Mouse (Mus musculus) granulocyte monocyte progenitor cell, adult 5-6 weeks (primary cell): Measurements from ENCODE around the gene Gramd1b. TPM values are rescaled to one million over a fixed set of nuclear protein-coding genes. Genes with fewer than 3 reads are reported as not detected.
"Not testable (repeated sequence)": the region's sequence is repeated elsewhere in the genome, so short reads cannot be mapped to it uniquely, and the experiment has no call there.

Experiments used
- ATAC-seq: replicated peaks from 2 replicates; pipeline ENCODE4 v1.8.0; 2016; ENCODE audit warnings: mild to moderate bottlenecking, moderate TSS enrichment, inconsistent platforms; ENCODE audit not compliant: poor library complexity, severe bottlenecking
- total RNA-seq, 2 experiments: library from RNA; stranded (forward) in 1 of 2; stranded (reverse) in 1 of 2; fragments of 200-712, 200-1000 nt in 1 of 2; fragments of >200 nt in 1 of 2; fragmentation: Nextera tagmentation in 1 of 2; gene quantifications; 2 replicates each; pipeline ENCODE4 v1.2.3; 2014 to 2017

The Gramd1b gene
- total RNA-seq, 2 experiments from 2014 or later: 5.3 to 25.8 TPM

DNA sequence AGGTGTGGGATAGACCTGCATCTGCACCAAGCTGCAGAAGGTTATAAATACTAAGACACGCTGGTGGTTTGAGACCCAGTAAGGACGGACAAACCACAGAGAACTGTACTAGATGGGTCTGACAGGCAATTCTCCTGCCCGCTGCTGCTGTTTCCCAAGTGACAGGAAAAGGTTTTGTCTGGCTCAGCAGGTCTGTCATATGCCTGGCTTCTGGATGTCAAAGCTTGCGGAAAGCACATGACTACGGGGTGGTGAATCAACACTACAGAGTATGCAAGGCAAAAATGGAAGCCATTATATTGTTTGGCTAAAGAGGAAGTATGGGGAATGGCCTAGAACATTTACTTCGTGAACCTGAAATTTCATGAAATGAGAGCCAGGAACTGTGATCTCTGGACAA is 10.1 kb downstream of the Gramd1b start:
- ATAC-seq: peak; percentile 61

DNA sequence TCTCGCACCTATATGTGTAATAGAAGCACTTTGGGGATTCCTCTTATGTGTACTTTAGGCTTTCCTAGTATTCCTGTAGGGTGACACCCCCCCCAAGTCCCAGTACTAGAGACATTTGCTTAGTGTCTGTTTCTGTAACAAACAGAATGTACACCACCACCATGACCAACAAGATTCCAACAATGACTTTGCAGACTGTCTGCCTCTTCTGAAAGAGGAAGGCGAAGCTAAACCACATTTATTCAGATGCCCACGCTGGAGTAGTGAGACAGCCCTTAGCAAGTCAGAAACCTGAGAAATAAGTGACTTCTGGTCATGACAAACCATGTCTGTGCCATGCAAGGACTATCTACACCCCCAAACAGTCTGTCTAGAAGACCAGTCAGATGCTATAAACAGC is 11.9 kb downstream of the Gramd1b start:
- ATAC-seq: peak; percentile 72

DNA sequence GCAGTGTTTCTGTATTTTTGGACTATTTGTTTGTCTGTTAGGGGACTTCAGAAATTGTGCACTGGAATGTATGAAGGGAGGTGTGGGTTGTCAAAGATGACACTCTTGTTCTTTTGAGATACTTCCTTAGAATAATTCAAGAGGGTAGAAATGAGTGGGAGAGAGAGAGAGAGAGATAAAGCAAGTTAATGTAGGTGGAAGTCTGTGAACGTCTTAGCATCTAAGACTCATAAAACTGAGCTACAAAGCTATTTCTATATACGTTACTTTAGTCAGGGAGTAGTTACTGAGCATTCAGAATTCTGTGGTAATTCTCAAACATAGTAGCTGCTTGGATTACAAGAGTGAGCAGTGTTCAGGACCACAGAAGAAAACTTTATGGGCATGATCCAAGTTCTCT is 19.2 kb downstream of the Gramd1b start:
- no peak for ATAC-seq

DNA sequence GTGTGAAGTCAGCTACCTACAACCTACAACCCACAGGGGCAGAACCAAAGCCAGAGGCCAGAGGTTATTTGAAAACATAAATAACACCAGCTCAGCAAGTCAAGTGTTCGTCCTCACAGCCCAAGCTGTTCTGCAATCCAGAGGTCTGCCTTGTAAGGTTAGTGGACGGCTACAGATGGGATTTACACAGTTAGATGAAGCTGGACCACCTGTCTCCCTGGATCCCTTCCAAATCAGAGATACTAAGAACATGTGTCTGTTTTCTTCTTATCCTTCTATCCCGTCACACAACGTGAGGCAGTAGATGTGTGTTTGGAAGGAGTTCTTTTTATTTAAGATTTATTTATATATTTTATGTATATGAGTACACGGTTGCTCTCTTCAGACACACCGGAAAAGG is 21.7 kb downstream of the Gramd1b start:
- ATAC-seq: no peak

DNA sequence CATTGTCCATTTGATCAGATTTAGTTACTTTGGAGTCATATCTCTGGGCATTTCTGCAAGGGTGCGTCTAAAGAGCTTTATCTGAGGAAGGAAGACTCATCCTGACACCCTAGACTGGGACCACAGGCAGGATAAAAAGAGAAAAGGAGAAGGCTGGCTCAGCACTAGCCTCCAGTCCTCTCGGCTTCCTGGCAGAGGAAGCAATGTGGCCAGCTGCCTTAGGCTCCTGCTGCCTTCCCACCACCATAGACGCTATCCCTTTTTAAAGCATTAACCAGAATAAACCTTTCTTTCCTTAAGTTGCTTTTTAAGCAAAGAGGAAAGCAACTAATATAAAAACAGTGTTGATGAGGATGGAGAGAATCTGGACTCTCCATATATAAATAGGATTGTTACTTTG is 24.6 kb downstream of the Gramd1b start:
- no peak for ATAC-seq

DNA sequence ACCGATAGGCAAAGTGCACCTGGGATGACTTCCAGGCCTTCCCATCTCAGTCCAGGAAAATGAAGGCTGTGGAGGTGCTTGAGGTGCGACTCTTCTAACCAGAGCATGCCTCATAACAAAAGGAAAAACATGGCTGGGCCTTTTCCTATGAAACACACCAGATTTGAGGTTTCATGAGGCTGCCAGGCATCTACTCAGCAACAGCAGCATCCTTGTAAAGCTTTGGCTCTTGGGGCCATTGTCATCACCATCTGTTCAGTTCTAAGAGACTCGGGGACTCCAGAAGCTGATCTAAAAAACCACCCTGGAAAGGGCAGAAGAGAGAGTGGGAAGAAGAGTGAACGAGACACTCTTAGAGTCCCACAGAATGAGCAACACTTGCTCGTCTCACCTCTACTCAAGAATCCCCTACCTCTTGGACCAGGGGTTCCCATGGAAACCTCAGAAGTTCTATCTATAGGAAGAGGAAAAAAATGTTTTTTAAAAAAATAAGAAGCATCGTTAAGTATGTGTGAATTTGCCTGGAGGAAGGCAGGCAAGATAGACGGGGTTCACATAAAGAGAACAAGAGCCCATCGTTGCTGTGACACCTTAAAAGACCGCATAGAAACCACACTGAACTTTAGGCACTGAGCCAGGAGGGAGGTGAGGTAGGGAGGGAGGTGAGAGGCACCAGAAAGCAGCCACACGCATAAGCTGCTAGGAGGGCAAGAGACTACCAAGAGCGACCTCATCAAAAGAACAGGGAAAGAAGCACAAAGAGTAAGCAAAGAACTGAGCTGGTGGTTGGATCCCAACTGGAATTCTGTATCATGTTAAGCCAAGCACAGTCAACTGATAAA is 25.5 kb downstream of the Gramd1b start:
- ATAC-seq: no peak

DNA sequence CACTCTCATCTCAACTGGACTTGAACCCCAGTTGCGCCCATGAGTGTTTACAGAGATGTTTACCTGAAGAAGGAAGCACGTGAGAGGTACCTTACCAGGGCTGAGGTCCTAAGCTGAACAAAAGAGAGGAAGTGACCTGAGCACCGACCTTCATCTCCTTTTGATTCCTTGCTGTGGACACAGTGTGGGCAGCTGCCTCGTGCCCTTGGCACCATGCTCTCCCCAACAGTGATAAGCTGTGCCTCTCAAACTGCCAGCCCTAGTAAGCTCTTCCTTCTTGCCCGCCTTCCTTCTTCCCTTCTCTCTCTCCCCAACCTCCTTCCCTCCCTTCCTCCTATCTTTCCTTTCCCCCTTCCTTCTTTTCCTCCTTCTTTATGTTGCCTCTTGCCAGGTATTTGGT is 26.3 kb downstream of the Gramd1b start:
- ATAC-seq: no peak

DNA sequence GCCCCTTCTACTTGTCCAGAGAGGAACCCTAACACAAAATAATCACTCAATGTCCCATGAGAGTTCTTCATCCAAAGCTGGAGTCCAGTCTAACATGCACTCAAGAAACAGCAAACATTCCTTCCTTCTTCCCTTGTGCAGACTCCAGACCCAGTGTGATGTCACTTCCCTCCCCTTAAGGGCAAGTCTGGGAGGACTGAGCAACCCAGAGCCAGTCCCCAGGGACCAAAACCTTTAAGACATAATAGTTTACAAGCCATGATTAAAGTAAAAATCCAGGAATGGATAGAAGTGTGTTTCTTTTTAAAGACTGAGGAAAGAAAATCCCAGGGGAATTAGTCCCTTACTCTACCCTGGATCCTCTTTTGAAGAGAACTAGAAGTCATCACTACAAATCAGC is 30.5 kb downstream of the Gramd1b start:
- ATAC-seq: no peak

DNA sequence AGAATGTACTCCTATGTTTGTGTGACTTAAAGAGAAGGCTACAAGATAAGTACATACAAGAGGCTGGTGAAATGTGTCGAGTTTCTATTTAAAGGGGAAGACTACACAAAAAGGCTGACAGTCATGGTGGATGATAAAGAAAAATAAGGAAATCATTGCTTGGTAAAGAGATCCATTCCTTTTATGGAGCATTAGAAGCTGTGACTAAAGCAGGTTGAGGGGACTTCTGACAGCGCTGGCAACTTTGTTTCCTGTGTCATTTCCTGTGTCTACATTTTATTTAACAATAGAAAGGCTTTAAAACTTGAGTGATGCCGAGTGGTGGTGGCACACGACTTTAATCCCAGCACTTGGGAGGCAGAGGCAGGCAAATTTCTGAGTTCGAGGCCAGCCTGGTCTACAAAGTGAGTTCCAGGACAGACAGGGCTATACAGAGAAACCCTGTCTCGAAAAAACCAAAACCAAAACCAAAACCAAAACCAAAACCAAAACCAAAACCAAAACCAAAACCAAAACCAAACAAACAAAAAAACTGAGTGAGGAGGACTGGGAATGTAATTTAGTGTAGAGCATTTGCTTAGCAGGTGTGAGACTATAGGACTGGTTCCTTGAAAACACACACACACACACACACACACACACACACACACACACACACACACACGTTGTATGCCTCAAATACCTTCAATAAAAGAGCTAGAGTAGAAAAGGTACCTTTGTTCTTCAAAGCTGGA is 48.7 kb downstream of the Gramd1b start:
- ATAC-seq: not testable (repeated sequence)

DNA sequence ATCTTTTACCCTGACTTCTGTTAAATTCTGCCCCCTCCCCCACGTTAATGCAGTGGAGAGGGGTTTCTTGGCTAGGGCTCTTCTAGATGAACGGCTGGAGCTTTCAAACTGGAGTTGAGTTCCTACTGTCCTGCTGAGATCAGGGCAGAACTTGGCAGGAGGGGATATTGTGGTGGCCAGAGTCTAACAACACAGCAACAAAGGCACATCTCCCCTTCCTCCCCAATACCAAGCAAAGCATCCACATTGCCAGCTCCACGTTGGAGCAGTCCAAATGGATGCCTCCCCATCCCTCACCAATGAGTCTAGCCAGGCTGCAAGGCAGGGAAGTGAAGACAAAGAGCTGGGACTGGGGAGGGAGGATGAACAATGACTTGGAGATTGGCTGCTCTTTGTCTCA is 49.9 kb downstream of the Gramd1b start:
- no peak for ATAC-seq

DNA sequence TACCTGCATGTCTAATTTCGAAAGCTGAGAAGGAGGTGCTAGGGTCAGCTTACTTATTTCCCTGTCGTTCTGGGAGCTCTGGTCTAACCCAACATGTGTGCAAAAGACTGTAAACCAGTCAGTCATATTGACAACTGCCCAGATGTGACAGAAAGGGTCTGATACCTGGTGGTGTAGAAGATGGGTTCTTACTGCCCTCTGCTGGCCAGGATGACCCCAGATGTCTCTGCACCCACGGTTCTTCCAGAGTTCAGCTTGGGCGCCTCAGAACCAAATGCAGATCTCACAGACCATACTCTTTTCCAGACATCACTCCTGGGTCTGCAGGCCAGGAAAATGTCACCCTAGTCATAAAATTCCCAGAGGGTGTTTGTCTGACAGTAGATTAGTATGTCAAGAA is 51.9 kb downstream of the Gramd1b start:
- peak; percentile 96 for ATAC-seq

DNA sequence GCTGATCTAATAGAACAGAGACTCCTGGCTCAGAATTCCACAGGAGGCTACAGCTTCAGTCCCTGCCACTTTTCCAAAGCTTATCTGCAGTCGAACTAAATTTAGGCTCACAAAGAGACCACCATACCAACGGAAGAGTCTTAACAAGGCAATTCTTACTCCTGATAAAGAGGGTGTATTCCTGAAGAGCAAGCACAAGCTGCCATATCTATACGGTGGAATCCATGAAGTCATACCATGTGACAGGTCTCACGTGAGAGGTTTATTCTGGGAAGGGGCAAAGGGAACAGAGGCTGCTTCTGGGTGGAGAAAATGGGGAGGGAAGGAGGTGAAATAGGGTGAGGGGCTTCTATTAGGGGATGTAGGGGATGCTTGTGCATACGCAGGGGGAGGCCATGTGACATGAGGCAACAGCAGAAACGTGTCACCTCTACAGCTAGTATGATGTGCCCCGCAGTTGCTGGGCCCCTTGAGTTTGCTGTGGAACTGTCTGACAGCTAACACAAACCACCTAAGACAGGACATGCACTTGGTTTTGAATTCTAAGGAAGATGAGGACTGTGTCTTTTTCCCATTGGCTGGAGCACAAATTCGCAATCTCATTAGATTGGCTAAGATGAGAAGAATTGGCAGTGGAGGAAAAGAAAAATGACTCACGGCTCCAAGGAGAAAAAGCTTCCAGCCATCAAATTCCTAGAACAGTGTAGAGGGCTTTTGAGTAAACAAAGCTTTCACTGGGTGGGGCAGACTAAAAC is 52.9 kb downstream of the Gramd1b start:
- ATAC-seq: no peak

DNA sequence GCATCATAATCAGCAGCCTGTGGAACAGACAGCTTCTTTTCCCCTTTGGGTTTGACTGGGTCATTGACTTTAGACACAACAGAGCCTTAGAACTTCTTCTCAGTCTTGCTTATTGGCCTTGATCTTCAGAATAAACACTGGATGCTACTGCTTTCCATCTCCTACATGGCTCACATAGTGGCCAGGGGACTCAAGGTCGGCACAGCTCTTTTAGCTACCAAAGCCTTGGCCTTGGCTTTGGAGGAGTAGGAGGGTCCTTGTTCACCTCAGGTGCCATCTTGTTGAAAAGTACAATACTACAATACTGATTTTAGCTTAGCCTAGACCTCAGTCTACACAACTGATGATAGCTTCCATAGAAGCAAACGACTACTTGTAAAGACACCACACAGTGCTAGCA is 53.6 kb downstream of the Gramd1b start:
- no peak for ATAC-seq

DNA sequence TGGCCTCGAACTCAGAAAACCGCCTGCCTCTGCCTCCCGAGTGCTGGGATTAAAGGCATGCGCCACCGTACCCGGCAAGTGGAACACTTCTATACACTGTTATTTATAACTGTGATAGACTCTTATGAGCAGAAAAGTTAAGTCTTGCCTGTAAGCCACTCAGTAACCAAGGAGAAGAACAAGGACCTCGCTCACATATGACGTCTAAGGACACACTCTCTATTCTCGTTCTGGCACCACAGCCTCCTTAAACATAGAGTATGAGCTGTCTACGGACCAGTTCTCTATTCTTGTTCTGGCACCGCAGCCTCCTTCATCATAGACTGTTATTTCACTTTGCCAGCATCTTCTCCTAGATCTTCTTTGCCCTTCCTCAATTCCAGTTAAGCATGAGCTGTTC is 55.1 kb downstream of the Gramd1b start:
- ATAC-seq: no peak

DNA sequence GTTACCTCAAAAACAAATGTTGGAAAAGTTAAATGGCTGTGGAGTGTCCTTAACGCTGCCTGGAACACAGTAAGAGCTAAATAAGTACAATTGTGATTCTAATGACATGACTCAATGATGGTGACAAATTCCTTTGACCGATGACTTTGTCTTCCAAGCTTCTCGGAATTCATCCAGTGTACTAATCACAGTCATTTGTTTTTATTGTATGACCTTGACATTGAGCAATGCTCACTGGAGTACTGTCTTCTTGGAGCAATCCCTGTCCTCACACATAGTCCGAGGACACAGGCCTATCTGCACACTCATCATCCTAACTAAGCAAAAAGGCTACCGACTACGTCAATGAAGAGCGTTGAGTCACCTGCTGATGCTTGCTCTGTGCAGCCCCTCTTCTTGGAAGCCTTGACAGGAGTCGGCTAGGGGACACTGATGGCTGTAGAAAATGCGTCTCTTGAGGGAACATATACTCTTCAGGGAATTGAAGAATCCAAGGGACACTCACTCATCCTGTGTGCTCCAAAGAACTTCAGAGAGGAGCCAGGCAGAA is 58.1 kb downstream of the Gramd1b start:
- ATAC-seq: no peak

DNA sequence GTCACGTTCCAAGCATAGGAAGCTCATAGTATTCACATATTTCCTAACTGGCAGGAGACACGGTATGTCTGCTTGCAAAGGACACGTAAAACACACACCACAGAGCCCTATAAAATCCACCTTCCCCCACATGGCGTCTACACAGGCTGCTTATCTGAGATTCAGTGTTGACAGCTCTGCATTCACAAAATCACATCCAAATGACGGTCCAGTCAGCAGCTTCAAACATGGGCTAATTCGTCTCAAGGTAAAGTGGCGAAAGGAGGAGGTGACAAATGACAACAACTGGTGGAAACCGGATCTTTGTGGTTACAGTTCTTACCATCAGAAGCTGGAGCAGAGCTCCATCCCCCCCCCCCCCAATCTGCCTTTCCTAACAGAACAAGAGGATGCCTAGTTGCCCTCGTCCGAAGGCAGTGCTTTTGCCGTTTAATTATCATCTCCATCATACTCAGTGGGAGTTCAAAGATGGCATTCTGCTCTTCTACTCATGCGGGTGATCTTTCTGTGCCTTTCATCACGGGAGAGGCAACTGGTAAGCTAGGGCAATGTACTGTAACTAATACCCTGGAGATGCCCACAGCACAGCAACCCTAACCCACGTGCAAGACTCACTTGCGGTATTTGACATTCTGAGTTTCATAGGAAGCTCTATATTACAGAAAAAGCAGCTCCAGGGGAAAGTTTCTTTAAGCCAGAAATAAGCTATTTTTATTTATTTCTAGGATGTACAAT is 61.6 kb downstream of the Gramd1b start:
- ATAC-seq: peak; percentile 33; the same call in 1 of the 2 replicates

DNA sequence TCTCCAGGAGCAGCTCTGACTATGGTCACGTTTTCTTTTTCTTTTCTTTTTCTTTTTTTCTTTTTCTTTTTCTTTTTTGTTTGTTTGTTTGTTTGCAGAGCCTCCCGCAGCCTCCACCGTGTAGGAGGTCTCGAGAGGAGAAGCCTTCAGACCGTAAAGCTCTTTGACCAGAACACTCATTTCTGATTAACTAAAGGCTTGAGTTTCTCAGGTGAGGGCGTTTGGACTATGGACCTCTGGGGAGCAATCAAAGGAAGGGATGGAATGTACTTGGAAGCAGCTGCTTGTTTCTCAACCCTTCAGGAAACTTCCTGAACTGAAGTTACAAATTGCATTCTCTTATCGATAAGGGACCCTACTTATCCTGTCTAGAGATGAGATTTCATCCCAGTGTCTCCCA is 64.4 kb downstream of the Gramd1b start:
- no peak for ATAC-seq

DNA sequence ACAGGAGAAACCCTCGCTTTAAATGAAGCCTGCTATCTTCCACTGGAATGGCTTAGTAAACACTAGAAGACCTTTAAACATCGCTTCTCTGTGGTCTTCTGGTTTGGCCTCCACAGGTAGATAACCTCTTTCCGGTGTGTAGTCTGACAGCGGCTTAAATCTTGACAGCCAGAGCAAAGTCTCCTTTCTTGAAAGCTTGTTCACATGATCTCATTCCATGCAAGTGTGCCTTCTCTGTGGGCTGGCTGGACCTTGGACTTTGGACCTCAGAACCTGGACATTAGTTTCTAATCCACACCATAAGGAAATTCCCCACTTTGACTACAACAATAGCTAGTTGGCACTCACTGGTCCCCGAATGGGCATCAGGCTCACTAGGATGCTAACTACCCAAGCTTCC is 65.6 kb downstream of the Gramd1b start:
- no peak for ATAC-seq

DNA sequence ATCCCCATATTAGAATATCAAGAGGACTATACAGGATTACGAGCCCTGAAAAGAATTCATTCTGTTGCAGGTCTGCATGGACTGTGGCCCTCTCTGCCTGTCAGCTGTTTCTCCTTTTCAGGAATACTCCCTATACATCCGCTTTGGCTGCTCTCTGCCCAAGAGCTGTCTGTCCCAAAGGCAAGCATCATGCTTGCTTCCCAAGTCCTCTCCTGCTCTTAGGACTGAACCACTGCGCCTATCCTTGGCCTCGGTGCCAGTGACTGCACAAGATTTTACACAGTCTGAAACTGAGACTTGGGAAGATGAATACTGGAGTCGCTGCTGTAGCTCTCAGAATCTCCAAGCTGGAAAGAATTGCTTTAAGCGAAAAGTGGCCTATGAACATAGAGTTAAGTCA is 68.8 kb downstream of the Gramd1b start:
- ATAC-seq: no peak

DNA sequence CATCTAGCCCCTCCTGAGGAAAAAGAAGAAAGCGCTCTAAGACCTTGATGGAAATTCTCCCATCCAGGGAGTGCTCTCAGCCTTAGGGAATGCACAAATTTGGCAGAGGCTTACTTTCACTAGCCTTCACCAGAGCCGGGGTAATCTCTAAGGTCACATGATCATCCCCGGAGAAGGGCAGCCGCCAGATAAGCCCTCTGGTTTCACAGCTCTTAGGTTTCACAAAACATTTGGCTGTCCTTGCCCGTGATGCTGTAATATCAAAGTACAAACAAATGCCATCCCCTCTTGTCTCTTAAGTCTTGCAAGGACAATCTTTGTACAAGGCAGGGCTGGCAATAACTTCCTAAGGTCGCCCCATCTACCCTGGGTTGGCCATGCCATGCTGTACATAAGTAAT is 70.4 kb downstream of the Gramd1b start:
- 0 out of 2 replicates have a peak, but pooled peaks have one; percentile 0 for ATAC-seq
